Mouse (Mus musculus) embryo, embryonic 11 days (tissue): Measurements from ENCODE around the gene Mroh2a.
"Not testable (repeated sequence)": the region's sequence is repeated elsewhere in the genome, so short reads cannot be mapped to it uniquely, and the experiment has no call there.

Experiments
- DNase-seq: peaks from one replicate; pipeline ENCODE4 v3.0.0-alpha.2; 2015

The Mroh2a gene

DNA sequence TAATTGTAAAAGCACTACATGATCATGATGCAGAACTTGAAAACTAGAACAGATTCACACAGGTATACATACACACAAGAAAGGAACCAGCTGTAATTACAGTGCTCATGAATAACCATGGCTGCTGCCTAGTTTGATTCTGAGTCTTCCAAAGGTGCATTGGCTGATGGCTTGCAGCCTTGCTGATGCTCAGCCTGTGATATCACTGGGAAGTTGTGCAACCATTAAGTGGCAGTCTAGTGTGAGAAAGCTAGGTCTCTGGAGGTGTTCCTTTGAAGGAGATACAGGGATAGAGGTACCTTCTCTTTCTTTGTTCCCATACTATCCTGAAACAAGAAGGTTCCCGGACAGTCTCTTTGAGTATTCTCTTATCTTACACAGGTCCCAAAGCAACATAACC is 7.7 kb upstream of the Mroh2a start:
- DNase-seq, result no peak

- no peak for DNase-seq
Measured at GRCm38 (mm10) chr1:88220336-88220735, 6.5 kb upstream of the Mroh2a start.

DNA sequence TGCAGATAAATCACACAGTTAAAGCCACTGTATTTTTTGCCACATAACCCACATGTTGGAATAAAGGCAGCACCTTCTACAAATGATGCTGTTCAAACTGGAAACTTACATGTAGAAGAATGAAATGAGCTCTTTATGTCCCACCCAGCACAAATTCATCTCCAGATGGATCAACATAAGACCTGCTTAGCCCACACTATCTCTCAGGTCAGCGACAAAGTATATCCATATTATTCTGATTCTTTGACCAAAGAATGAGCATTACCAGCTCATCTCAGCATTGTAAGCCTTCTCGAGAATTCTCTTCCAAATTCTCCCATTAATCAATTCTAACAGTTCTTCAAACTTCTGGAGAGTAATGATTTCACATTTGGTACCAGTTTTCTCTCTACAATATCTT is 4.6 kb upstream of the Mroh2a start:
- DNase-seq, result no peak

DNA sequence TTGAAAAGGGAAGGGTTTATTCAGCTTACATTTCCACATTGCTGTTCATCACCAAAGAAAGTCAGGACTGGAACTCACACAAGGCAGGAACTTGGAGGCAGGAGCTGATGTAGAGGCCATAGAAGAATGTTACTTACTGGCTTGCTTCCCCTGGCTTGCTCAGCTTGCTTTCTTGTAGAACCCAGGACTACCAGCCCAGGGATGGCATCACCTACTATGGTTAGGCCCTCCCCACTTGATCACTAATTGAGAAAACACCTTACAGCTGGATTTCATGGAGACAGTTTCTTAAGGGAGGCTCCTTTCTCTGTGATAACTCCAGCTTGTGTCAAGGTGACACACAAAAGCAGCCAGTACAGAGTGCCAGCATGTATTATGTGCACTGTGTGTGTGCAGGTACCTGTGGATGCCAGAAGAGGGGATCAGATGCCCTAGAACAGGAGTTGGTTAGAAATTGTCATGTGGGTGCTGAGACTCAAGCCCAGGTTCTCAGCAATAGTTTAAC is 3.7 kb upstream of the Mroh2a start:
- not testable (repeated sequence) for DNase-seq

DNA sequence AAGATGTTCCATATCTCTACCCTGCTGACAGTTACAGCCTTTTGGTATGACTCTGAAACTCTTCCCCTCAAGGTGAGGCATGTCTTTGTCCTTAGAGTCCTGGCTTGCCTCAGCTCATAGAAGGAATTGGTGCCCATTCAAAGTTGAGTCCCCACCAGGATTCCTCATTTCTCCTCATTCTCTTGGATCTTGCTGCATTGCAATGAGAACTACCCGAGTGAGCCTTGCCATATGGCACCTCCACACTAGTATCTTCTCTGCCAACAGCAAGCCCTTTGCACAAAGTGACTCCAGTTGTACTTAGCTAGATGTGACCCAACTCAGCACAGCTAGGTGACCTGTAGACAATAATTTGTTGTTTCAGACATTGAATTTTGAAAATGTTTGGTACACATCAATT is 3.2 kb upstream of the Mroh2a start:
- no peak for DNase-seq

- no peak for DNase-seq
Measured at GRCm38 (mm10) chr1:88224029-88224776, 2.6 kb upstream of the Mroh2a start.

DNA sequence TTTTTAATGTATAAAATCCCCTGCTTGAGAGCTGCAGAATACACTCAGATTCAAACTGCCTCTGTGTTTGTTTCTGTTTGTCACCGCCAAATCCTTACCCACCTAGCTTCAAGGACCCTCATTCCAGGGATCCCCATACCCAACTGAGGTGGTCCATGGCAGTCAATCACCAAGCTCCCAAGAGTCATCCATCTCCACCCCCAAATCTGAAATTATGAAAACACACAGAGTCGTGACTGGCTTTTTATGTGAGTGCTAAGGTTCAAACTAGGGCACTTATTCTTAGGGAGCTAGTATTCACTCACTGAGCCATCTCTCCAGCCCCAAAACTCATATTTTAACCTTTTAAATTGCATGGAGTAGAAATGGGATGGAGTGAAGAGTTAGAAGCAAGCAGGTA is 1.5 kb upstream of the Mroh2a start:
- not testable (repeated sequence) for DNase-seq

GRCm38 (mm10) chr1:88225741-88226140 is 1.0 kb upstream of the Mroh2a start:
- no peak for DNase-seq

GRCm38 (mm10) chr1:88227482-88227881 is 696 bp downstream of the Mroh2a start:
- no peak for DNase-seq

DNA sequence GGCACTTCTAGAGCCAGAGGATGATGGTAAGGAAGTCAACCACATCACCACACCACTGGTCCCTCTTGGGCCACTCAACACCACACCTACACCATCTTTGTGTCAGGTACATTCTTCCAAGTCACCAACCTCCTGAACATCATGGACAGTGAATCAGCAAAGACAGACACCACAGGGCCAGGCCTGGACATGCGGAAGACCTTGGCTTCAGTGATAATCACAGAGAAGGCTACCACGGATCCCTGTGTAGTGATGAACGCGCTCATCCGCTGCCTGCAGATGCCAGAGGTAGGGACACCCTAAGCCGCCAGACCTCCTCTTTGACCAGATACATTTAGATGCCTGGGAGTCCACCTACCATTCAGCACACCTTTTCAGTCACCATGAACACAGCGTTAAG is 1.3 kb downstream of the Mroh2a start:
- no peak for DNase-seq

- no peak for DNase-seq
Measured at GRCm38 (mm10) chr1:88229566-88229965, 2.8 kb downstream of the Mroh2a start.

- DNase-seq, result no peak
Measured at GRCm38 (mm10) chr1:88229986-88230385, 3.2 kb downstream of the Mroh2a start.

- no peak for DNase-seq
Measured at GRCm38 (mm10) chr1:88230421-88230820, 3.6 kb downstream of the Mroh2a start.

- no peak for DNase-seq
Measured at GRCm38 (mm10) chr1:88230981-88231802, 4.4 kb downstream of the Mroh2a start.

- DNase-seq, result no peak
Measured at GRCm38 (mm10) chr1:88231803-88232499, 5.2 kb downstream of the Mroh2a start.

DNA sequence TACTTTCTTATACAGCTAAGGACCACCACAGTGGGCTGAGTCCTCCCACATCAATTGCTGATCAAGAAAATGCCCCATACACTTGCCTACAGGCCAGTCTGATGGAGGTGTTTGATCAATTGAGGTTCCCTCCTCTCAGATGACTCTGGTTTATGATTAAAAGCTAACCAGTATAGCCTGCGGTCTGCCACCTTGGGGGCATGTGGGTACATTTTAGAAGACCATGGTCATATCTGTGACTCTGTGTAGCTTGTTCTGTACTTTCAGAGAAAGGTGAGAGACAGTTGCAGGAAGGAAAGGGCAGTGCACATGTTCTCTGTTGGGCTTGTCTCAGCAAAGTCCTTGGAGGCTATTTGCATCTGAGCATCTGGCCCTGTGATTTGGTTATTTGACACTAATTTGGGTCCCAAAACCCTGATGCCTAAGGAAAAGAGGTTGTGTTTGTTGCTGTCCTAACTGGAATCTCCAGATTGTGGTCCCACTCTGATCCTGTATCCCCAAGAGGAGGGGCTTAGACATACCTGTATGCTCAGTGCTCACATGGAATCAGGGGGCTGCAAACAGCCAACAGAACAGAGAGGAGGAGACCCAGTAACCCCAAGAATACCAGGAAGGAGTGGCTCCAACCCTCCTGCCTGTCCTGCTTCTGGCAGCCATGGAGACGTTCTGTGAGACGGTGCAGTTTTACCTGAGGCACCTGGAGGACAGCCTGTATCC is 6.0 kb downstream of the Mroh2a start:
- DNase-seq, result no peak

- DNase-seq, result no peak
Measured at GRCm38 (mm10) chr1:88233421-88234247, 6.8 kb downstream of the Mroh2a start.

GRCm38 (mm10) chr1:88234248-88234610 is 7.4 kb downstream of the Mroh2a start:
- DNase-seq, result no peak

GRCm38 (mm10) chr1:88234646-88235045 is 7.9 kb downstream of the Mroh2a start:
- DNase-seq, result no peak

GRCm38 (mm10) chr1:88235046-88235893 is 8.5 kb downstream of the Mroh2a start:
- no peak for DNase-seq

DNA sequence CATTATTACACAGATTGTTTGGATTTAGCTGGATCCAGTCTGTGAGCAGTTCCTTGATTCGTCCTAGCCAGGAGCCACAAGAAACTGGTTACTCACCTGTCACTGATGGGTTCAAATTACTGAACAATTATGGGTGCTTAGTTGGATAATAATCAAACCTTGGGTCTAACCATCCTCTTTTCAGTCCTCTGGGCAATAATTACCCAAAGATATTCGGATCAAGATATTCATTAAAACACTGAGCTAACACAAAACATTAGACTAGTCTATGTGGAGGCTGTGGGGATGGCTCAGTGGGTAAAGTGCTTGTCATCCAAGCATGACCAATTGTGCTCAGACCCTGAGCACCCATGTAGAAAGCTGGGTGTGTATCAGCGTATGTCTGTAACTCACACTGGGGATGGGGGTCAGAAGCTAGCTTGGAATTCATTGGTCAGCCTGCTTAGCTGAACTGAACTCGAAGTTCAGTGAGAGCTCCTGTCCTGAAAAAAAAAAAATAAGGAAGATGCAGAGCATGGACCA is 9.2 kb downstream of the Mroh2a start:
- DNase-seq, result no peak
